Mouse (Mus musculus) adrenal gland (tissue): ENCODE measurements around the gene Fcho1.

Source experiments
- intact Hi-C: fragments of 180-260 bp; cut with DNase I; formaldehyde crosslinking; loops from one replicate; pipeline ENCODE4 v1.15.1; 2025

Gene Fcho1

DNA sequence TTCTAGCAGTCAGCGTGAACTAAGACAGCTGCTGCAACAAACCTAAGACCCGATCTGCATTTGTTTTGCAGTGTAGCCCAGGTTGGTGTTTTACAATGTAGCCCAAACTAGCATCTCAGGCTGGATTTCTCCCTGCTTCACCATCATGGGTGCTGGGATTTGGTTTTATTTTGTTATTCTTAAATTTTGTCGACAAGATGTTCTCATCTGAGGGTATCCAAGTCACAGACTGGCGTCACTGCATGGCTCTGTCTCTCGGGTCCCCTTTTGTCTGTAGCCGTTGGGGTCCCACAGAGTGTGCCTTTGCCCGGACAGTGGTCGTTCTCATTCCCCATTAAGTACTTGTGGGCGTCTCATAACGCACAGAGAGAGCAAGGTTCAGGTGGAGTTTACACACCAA, 40.8 kb downstream of the Fcho1 start:
- intact Hi-C loops, result no loop called here

DNA sequence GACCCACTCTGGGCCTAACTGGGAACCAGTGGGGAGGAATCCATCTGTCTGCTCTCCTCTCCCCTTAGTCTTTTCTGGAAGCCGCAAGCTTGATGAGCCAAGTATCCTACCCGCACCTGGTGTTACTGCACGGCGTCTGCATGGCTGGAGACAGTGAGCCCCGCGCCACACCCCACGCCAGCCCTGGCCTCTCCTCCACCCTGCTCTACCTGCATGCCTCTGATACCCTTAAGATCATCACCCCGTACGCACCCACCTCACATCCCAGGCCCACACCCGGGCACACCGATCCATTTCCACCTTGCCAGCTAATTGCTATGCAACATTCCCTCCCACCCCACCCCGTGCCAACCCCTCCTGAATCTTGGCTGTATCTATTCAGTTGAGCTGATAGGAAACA, 42.7 kb downstream of the Fcho1 start:
- intact Hi-C loops, result no loop called here

DNA sequence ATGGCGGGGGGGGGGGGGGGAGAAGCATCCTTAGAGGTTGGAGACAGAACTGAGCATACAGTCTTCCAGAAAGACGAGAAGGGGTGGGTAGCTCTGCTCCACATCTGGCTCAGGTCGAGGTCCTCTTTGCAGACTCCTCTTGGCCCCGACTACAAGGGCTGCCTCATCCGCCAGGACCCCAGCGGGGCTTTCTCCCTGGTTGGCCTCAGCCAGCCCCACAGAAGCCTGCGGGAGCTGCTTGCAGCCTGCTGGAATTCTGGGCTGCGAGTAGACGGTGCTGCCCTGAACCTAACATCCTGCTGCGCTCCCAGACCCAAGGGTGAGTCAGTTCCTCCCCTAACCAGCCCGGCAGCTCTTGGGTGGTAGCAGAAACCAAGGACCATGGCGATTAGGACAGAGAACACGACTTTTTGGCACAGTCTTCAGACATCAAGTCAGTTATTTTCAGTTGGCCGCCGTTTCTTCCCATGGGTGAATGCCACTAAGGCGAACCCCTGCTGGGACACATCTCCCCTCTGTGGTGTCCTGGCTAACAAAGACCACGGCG, 44.1 kb downstream of the Fcho1 start:
- intact Hi-C loops, result no loop called here

DNA sequence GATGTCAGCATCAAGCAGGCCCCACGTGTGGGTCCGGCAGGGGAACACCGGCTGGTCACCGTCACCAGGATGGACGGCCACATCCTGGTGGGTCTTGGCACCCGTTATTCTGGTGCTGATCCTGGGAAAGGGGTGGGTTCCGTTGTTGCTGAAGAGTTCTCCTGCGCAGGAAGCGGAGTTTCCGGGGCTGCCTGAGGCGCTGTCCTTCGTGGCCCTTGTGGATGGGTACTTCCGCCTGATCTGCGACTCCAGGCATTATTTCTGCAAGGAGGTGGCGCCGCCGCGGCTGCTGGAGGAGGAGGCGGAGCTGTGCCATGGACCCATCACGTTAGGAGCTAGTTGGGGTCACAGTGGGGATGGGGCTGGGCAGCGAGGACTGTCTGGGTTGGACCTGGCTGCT, 45.0 kb downstream of the Fcho1 start:
- intact Hi-C loops, result no loop called here

DNA sequence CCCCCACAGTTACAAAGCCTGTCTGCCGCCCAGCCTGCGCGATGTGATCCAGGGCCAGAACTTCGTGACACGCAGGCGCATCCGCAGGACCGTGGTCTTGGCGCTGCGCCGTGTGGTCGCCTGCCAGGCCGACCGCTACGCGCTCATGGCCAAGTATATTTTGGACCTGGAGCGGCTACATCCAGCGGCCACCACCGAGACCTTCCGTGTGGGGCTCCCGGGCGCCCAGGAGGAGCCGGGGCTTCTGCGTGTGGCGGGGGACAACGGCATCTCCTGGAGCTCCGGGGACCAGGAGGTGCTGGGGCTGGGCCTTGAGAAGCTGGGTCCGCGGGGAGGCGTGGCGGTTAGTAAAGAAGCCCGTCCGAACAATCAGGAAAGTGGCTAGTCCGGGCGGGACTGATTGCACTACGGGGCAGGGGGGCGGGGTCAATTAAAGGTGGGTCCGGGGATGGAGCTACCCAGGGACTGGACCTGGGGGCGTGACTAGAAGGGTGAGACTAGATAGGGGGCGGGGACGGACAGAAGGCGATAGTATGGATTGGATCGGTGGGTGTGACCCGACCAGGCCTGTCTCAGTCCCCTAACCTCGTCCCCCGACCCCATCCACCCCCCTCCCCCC, 45.9 kb downstream of the Fcho1 start:
- intact Hi-C loops, result no loop called here

DNA sequence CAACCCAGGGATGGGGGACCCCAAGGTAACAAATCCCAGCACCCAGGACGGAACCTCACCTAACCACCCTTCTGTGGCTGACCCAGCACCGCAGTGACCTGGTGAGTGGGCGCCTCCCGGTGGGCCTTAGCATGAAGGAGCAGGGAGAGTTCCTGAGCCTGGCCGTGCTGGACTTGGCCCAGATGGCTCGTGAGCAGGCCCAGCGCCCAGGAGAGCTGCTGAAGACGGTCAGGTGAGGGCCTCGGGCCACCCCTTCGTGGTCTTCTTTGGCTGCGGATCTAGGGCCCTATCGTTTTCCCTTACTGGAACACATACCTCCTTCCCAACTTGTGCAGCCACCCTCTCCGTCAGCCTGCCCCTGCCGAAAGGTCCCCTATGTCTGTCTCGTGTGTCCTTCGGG, 46.4 kb downstream of the Fcho1 start:
- intact Hi-C loops, result no loop called here

DNA sequence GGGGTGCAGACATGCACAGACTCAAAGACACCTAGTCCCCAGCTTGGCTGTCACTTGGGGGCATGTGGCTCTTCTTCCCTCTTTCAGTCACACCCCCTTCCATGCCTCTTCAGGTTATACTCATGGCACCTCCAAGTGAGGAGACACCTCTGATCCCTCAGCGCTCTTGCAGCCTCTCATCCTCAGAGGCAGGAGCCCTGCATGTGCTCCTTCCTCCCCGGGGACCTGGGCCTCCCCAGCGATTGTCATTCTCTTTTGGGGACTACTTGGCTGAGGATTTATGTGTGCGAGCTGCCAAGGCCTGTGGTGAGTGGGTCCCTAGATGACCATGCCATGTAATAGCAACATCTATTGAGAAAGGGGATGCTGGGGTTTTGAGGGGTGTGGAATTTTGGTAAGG, 47.3 kb downstream of the Fcho1 start:
- intact Hi-C loops, result no loop called here

DNA sequence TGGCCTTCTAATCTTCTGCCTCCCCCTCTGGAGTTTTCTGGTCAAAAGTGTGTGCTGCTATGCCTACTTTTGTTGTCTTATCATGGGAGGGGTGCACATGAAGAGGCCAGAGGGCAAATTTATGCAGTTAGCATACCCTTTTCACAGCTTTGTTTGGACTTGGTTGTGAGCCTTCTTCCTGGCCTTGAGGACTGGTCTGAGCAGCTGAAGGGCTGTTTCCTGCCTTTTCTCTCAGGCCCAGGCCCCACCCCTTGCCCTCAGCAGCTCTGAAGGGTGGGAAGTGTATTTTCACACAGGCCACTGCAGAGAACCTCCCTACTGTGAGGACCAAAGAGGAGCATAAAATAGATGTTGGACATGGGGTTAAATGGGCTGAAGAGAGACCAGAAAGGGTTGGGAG, 48.0 kb downstream of the Fcho1 start:
- intact Hi-C loops, result no loop called here

DNA sequence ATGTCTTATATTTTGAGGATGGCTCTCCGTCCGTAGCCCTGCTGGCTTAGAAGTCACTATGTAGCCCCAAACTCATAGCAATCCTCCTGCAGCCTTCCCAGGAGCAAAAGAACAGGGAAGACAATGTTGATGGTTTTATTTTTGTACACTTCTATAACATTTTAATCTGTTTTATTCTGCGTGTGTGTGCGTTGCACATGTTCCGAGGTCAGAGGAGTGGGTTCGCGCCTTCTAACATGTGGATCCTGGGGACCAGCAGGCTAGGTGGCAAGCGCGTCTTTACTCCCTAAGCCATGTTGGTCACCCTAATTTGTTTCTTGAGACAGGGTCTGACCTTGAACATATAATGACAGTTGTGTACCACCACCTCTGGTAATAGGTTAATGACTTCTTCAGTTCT, 48.7 kb downstream of the Fcho1 start:
- intact Hi-C loops, result no loop called here

DNA sequence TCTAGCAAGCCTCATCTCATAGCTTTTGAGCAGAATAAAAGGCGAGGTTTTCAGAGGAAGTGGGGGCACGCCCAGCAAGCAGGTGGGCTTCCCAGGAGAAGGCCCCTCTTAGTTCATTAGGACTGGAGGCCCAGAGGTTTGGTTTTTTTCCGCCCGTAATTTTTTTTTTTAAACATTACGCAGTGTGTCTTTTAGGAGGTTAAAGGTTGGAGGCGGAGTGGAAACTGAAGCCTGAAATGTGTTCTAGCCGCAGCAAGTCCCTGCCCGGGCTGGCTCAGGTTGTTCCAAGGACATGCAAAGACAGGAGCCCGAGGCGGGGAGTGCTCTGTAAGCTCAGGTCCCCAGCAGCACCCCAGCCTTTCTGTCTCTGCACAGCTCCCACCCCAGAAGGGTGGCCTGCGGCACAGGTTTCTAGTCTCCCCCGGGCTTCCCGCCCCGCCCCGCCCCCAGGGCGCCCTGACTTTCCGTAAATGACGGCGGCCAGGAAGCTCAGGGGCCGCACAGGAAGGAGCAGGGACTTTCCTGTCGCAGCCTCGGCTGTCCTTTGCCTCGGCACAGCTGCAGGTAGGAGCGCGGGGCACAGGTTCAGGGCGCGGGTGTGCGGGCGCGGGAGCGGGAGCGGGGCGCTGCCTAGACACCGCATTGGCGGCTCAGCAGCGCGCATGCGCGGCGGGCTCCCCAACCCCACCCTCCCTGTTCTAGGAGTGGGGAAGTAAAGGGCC, 49.3 kb downstream of the Fcho1 start, which contains the start of gene Jak3:
Gene Jak3 (plus strand): TSS at position 277 of the 722 bp plus-strand sequence.
- intact Hi-C loops, result no loop called here

DNA sequence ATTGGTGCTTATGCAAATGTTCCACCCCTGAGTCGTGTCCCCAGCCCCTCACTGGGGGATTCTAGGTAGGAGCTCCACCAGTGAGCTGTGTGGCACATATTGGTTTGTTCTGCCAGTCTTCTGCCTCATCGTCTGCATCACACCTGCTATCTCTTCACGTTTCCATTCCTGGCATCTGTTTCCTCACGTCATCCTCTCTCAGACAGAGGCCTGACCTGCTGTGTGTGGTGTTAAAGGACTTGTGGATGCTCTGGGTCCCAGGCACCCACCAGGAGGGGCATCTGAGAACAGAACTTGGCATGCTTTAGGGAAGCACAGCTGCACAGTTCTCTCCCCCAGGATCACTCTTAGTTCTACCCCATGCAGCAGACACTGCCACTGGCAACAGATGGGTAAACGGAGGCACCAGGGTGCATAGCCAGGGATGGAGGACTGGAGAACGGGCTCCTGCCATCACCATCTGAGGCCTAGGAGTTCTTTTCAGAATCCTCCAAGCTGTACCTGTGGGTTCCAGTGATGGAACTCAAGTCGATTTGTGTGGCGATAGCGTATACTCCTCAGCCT, 50.0 kb downstream of the Fcho1 start:
- intact Hi-C loops, result no loop called here

DNA sequence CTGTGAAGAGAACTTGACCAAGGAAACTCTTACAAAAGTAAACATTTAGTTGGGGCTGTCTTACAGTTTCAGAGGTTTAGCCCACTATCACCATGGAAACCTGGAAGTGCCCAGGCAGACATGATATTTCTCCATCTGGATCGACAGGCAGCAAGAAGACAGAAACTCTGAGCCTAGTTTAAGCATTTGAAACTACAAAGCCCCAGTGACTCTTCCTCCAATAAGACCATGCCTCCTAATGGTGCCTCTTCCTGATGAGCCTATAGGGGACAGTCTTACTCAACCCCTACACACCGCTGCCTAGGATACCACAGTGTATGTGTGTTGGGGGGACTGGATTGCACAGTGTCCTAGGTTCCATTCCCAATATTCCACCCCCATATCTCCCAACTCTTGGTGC, 51.4 kb downstream of the Fcho1 start:
- intact Hi-C loops, result no loop called here

DNA sequence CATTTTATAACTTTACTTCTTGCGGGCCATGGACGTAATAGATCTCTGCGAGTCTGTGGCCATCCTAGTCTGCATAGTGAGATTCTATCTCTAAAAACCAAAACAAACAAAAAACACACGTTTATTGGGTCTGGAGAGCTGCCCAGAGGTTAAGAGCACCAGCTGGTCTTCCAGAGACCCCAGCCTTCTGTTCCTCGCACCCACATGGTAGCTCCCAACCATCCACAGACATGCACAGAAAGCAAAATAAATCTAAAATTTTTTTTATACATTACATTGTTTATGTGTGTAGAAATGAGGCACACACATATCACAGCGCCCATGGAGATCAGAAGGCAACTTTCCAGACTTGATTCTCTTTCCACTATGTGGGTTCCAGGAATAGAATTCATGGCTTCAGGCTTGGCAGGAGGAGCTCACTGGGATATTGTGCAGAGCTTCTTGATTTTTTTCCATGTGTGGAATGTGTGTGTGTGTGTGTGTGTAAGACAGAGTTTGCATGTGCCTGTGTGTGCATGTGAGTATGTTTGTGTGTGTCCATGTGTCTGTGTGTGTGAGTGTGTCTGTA, 53.3 kb downstream of the Fcho1 start:
- intact Hi-C loops, result no loop called here

DNA sequence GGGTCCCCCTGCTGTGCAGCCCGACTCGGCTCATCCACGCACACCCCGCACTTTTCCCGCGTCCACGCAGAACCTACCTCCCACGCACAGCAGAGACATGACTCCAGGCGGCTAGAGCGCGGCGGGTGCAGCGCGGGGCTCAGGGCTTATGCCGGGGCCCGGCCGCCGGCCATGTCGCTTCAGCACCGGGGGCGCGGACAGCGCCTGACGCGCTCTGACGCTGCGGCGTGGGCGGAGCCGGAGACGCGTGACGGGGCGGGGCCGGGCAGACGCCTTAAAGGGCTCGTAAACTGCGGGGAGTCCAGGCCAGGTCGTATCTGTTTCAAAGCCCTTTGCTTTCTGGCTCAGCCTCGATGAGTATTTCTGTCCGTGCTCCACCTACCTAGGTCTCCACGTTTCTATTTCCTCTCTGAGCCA, 54.0 kb downstream of the Fcho1 start, which contains the start of gene Unc13a:
Gene Unc13a (minus strand): TSS at position 209 of the 417 bp plus-strand sequence.
- intact Hi-C loops, result no loop called here

DNA sequence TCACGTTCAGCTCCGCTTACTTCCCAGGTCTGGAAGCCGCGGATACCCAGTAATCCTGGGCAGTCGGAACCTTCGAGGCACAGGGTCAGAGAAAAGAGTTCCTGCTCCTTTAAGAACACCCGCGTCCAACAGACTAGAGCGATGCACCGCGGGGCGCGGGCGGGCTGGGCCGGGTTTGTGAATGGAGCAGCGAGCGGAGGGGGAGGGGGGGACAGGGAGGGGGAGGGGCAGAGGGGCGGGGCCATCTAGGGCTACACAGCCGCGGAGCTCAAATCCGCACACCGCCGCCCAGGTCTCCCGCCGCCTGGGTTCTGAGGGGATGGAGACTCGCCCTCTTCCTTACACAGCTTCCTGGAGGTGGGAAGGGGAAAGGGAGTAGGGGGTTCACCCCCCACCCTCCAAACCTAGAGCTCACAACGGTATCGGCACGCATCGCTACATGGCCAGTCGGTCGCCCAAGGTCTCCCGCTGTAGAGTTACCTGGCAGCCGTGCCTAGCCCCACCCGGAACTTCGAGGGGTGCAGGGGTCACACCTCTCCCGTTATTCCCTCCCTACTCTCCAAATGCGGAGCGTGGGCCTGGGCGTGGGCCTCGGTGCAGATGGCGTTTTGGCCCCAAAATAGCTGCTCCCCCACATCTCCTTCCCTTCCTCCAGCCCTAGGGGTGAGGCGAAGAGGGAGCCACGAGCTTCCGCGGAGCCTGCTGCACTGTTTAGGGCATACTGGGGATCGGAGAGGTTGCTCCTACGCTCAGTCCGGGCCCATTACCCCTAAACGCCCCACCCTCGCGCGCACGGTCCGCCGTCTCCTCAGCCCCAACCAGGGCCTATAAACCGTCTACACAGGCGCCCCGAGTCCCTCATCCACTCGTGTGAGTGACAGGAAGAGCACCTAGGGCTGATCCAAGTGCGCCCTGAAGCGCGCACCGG, 54.6 kb downstream of the Fcho1 start:
- intact Hi-C loops, result no loop called here

DNA sequence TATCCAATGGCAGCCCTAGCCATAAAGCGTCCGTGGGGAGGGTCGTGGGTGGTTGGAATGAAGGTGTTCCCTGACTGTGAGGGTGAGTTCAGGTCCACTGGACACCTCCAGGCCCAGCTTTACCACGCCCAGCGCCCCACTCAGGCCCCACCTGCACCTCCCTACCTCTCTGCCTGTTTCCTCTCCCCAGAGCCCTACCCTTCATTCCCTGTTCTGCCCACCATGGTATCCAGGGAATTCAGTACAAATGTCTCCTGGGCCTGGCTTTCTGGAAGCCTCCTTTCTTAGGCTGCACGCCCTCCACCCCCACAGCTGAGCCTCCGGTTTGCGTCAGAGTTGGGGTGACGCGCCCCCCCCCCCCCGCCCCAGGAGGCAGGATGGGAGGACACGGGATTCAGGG, 55.3 kb downstream of the Fcho1 start:
- intact Hi-C loops, result no loop called here

DNA sequence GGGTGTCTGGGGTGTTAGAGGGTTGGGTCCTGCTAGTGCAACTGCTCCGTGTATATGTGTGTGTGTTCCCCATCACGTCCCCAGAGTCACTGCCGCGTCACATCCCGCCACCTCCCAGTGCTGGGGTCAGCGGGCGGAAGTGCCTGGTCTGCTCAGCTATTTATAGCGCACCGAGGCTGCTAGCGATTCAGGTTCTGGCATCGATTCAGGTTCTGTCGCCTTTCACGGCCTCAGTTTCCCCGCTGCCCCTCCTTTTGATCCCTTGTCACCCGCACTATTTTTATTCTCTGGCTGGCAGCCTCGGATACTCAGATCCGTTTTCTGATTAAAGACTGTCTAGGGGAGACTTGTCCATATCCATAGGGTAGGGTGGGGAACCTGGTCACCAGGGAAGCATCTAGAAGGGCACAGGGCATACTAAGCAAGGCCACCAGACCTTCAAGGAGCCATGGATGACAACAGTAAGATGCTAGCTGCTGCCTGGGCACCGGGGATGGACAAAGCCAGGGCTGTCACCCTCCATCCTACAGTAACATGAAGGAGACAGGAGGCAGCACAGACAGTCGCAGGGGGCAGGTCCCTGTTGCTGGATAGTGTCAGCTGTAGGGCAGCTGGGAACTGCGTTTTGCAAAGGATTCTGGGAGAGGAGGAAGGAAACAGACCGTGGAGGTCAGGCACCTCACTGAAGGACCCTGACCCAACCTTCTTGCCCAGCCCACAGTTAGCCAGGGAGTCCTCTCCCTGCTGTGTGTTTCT, 57.1 kb downstream of the Fcho1 start:
- intact Hi-C loops, result no loop called here

DNA sequence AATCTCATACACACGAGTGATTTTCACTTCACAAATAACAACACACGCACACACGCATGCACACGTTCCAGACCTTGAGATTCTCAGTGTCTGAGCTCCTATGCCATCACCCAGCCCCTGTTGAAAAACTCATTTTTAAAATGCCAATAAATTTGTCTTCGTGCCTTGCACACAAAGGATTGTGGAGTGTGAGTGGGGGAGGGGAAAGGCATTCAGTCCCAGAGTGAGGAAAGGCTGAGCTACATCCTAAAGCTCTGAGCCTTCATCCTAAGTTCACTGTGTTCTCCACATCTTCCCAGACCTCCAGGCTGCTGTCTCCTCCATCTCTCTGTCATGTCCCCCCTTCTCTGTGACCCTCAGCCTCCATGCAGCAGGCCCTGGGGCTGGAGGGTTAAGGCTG, 58.3 kb downstream of the Fcho1 start:
- intact Hi-C loops, result no loop called here

DNA sequence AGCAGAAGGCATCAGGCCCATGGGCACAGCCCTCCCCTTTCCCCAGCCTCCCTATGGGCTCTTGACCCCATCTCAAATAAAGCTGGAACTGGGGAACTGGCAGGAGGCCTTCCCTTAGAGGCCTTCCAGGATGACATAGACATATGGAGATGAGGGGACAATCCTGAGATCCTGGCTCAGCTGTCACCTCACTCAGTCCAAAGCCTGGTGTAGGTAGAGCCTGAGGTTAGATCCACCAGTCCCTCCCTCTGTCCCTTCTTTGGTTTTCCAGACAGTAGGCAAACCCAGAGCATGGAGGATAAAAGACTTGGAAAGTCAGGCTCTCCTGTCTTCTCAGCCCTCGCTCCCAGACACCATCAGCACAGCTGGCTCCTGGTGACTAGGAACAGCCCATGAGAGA, 58.7 kb downstream of the Fcho1 start:
- intact Hi-C loops, result no loop called here
